Mouse (Mus musculus) forebrain, embryonic 13.5 days (tissue): ENCODE results near the gene Lsp1. TPM values are rescaled to one million over a fixed set of nuclear protein-coding genes. Genes with fewer than 3 reads are reported as not detected.
A peak's percentile ranks its signal among the peaks of the same experiment; 100 is the strongest.

Source experiments
- ATAC-seq: fragments of 200-750 bp; cut with Nextera tagmentation; 2 replicates; pipeline ENCODE4 v1.8.0; 2017
- H3K27ac ChIP-seq: fragments of 300-500 bp; sonication (generic); 2 replicates; pipeline ENCODE4 v1.5.1; 2015; ENCODE audit warnings: inconsistent platforms, mild to moderate bottlenecking, moderate library complexity
- H3K27me3 ChIP-seq: fragments of 300-500 bp; sonication (generic); 2 replicates; pipeline ENCODE4 v1.6.1; 2015; ENCODE audit warnings: mild to moderate bottlenecking, inconsistent platforms
- H3K36me3 ChIP-seq: fragments of 300-500 bp; sonication (generic); 2 replicates; pipeline ENCODE4 v1.6.1; 2015; ENCODE audit warnings: mild to moderate bottlenecking, inconsistent platforms; ENCODE audit not compliant: poor library complexity, severe bottlenecking
- H3K4me1 ChIP-seq: fragments of 300-500 bp; sonication (generic); 2 replicates; pipeline ENCODE4 v1.6.1; 2015; ENCODE audit warnings: inconsistent platforms
- H3K4me2 ChIP-seq: fragments of 300-500 bp; sonication (generic); 2 replicates; pipeline ENCODE4 v1.6.1; 2015; ENCODE audit warnings: inconsistent platforms, mild to moderate bottlenecking, moderate library complexity
- H3K4me3 ChIP-seq: fragments of 300-500 bp; sonication (generic); 2 replicates; pipeline ENCODE4 v1.5.1; 2015; ENCODE audit warnings: mild to moderate bottlenecking, inconsistent platforms
- H3K9ac ChIP-seq: fragments of 300-500 bp; sonication (generic); 2 replicates; pipeline ENCODE4 v1.6.1; 2015; ENCODE audit warnings: mild to moderate bottlenecking, inconsistent platforms
- H3K9me3 ChIP-seq: fragments of 300-500 bp; sonication (generic); replicated peaks from 2 replicates; pipeline ENCODE4 v1.6.1; 2016; ENCODE audit warnings: inconsistent platforms
- WGBS: fragments of 180-500 bp; shearing (Covaris S2); methylation state at CpG from one replicate; pipeline ENCODE4 v1.1.7; 2015; 5-methylcytosine and 5-hydroxymethylcytosine counted together
- polyA plus RNA-seq: library from polyadenylated mRNA; unstranded; fragments of >200 nt; fragmentation: Nextera tagmentation; extraction: Ambion mirVana; gene quantifications from 2 replicates; pipeline ENCODE4 v1.2.1, GENCODE M21; 2015

Lsp1 gene
- polyA plus RNA-seq, 1 experiment from 2014 or later, result 4.2 TPM

DNA sequence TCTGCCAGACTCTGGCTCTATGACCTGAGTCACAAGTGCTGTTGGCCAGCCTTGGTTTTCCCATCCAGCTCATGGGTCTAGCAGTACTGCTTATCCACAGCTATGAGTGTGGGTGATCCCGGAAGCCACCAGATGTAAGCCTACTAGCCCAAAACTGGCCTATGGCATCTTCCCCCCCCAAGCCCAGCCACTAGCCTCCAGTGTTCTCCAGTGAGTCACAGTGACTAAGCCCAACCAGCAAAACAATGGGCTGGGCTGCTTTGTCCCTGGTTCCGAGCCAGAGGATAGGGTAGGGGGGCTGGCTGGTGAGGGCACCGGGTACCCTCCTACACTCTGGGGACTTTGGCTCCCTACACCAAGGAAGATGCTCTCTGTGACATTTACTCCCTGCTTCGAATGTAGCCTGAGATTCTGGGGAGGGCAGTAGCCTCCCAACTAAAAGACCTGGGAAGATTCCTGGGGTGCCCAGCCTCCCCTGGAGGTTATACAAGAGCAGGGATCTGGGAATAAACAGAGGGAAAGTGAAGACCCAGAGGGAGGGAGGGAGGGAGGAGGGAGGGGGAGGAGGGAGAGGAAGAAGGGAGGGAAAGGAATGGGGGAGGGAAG lies 10.3 kb downstream of the Lsp1 start:
- no peak for ATAC-seq
- Histone ChIP-seq H3K36me3 (no peaks in the 10 kb centered on the region), H3K9me3 (no peaks in the 10 kb centered on the region), H3K9ac (no peak overlapping the region), H3K4me2 (no peak overlapping the region), H3K27me3 (no peaks in the 10 kb centered on the region), H3K27ac (no peak overlapping the region), H3K4me3 (no peak overlapping the region), H3K4me1 (peaks cover 23% of the 10 kb centered on the region)
- WGBS, result 29% methylated on average over 4 of the region's 4 CpGs

DNA sequence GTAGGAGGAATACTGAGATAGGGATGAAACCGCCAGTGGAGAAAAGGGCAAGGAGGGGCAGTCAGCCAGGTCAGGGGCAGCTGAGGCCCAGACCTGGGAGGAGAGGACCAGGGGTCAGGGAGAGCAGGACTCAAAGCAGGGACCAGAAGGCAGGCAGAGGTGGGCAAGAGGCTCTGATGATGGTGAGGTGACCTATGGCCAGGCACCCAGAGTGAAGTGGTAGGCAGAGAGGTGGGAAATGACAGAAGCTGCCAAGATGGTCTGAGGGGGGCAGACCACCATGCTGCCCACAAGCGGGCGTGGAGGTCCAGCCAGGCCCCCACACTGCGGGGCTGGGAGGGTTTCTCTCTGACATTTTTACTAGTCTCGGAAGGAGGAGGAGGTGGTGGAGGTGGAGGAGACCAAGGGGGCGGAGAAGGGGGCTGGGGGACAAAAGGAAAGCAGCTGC lies 10.8 kb downstream of the Lsp1 start:
- H3K36me3 ChIP-seq, result no peaks in the 10 kb centered on the region
- peak overlapping the region; percentile 14; the same call in 1 of the 2 replicates for H3K9ac ChIP-seq
- peaks cover 23% of the 10 kb centered on the region for H3K4me1 ChIP-seq
- WGBS, result 38% methylated on average over 6 of the region's 6 CpGs
- no peaks in the 10 kb centered on the region for H3K27me3 ChIP-seq
- no peak overlapping the region for H3K4me3 ChIP-seq
- no peak for ATAC-seq
- H3K27ac ChIP-seq, result no peak overlapping the region
- no peaks in the 10 kb centered on the region for H3K9me3 ChIP-seq
- H3K4me2 ChIP-seq, result no peak overlapping the region

DNA sequence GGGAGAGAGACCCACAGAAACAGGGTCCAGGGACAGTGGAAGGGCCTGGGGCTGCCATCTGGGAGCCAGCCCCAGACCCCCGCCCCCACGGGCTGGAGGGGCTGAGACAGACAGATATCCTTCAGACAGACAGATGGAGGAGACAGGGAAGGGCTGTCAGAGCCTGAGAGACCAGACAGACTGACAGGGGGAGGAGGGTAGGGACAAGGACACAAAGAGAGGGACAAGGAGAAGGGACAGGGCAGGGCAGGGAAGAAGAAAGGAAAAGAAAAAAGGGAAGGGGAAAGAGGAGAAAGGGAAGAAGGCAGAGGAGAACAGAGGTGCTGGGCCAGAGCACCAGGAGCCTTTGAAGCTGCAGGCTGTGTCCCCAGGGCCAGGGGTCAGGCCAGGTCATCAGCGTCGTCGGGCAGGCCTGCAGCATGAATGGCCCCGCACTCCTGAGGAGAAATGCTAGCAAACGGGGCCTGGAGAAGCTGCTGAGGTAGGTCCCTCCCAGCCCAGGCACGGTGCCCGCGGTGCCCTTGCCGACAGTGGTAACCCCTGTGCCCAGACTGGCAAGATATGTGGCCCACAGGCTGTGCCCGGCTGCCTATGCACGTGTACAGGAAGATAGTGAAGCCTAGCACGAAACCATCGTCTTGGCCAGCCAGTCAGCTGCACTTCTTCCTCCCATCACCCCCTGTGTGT lies 11.4 kb downstream of the Lsp1 start:
- Histone ChIP-seq H3K4me1 (peaks cover 23% of the 10 kb centered on the region), H3K9me3 (no peaks in the 10 kb centered on the region), H3K27ac (0 out of 2 replicates have a peak overlapping the region, but pooled peaks have one; percentile 19), H3K4me2 (no peak overlapping the region), H3K27me3 (no peaks in the 10 kb centered on the region), H3K36me3 (no peaks in the 10 kb centered on the region), H3K4me3 (no peak overlapping the region), H3K9ac (peak overlapping the region; percentile 14)
- 41% methylated on average over 15 of the region's 15 CpGs for WGBS
- ATAC-seq, result no peak

DNA sequence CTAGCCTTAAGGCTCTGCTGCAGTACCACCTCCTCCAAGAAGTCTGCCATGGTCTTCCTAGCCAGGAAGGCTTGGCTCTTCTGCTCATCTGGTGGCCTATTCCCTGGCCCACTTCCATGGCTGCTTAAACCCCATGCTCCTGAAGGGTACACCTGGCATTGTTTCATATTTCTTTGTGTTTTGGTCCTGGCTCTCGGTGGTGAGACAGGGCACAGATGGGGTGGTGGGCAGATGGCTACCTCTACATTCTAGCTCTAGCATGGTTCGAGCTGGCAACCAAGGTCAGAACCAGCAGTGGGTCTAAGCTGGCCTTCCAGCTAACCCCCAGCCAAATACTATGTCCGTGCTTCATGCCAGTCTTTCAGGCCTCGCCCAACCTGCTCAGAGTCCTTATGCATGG lies 12.3 kb downstream of the Lsp1 start:
- no peaks in the 10 kb centered on the region for H3K27me3 ChIP-seq
- no peak overlapping the region for H3K9ac ChIP-seq
- no peaks in the 10 kb centered on the region for H3K36me3 ChIP-seq
- no peak overlapping the region for H3K4me3 ChIP-seq
- H3K27ac ChIP-seq, result no peak overlapping the region
- H3K9me3 ChIP-seq, result no peaks in the 10 kb centered on the region
- H3K4me1 ChIP-seq, result peaks cover 23% of the 10 kb centered on the region
- H3K4me2 ChIP-seq, result no peak overlapping the region
- no peak for ATAC-seq
- WGBS, result 87% methylated on average over 4 of the region's 4 CpGs

- no peaks in the 10 kb centered on the region for H3K27me3 ChIP-seq
- WGBS, result 77% methylated on average over 2 of the region's 2 CpGs
- no peak overlapping the region for H3K4me3 ChIP-seq
- H3K36me3 ChIP-seq, result no peaks in the 10 kb centered on the region
- H3K9me3 ChIP-seq, result no peaks in the 10 kb centered on the region
- H3K4me2 ChIP-seq, result no peak overlapping the region
- H3K9ac ChIP-seq, result no peak overlapping the region
- no peak overlapping the region for H3K27ac ChIP-seq
- no peak for ATAC-seq
- peaks cover 23% of the 10 kb centered on the region for H3K4me1 ChIP-seq
These were observed 12.9 kb downstream of the Lsp1 start for GRCm38 (mm10) chr7:142473476-142473875.

DNA sequence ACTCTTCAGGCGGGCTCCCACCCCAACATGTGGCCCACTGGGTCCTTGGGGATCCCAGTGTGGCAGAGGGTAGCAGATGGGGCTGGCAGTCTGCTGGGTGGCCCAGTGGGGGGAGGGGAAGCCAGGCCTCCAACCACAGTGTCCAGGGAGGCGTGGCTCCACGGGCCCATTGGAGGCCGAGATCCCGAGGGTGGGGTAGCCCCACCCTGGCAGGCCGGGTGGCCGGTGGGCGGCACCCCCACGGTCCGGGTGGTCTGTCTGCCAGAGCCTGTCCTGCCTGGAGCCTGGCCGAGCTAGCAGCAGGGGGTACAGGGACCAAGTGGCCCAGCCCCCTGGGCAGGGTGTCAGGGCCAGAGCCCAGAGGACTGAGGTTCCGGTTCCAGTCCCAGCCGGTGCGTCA lies 14.2 kb downstream of the Lsp1 start:
- Histone ChIP-seq H3K27me3 (no peaks in the 10 kb centered on the region), H3K27ac (no peak overlapping the region), H3K4me3 (no peak overlapping the region), H3K9me3 (no peaks in the 10 kb centered on the region), H3K4me1 (peaks cover 23% of the 10 kb centered on the region), H3K4me2 (no peak overlapping the region), H3K9ac (no peak overlapping the region), H3K36me3 (no peaks in the 10 kb centered on the region)
- 85% methylated on average over 14 of the region's 14 CpGs for WGBS
- no peak for ATAC-seq

- Histone ChIP-seq H3K4me1 (peaks cover 20% of the 10 kb centered on the region), H3K4me2 (no peak overlapping the region), H3K9me3 (no peaks in the 10 kb centered on the region), H3K27me3 (no peaks in the 10 kb centered on the region), H3K36me3 (no peaks in the 10 kb centered on the region), H3K27ac (no peak overlapping the region), H3K4me3 (no peak overlapping the region), H3K9ac (no peak overlapping the region)
- no peak for ATAC-seq
- WGBS, result 65% methylated on average over 7 of the region's 7 CpGs
These were observed 15.0 kb downstream of the Lsp1 start for GRCm38 (mm10) chr7:142475641-142476040.

DNA sequence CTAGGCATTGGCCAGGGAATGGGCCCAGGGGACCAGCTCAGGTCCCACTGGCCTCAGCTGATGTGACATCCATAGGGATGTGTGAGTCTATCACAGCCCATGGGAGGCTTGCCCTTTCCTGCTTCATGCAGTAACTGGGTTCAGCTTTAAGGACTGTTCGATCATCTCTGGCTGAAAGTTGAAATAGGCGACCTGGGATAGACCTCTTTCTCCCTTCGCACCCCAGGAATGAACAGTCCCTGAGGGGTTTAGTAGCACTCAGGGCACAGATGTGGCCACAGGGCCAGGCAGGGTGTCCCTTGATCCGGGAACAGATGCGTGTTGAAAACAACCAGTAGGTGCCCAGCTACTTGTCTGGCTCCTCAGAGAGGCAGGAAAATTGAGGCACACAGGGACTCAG lies 15.7 kb downstream of the Lsp1 start:
- peaks cover 15% of the 10 kb centered on the region for H3K4me1 ChIP-seq
- H3K4me3 ChIP-seq, result no peak overlapping the region
- ATAC-seq, result no peak
- no peaks in the 10 kb centered on the region for H3K9me3 ChIP-seq
- no peaks in the 10 kb centered on the region for H3K27me3 ChIP-seq
- no peak overlapping the region for H3K27ac ChIP-seq
- no peaks in the 10 kb centered on the region for H3K36me3 ChIP-seq
- no peak overlapping the region for H3K4me2 ChIP-seq
- H3K9ac ChIP-seq, result no peak overlapping the region
- 84% methylated on average over 5 of the region's 5 CpGs for WGBS

GRCm38 (mm10) chr7:142476795-142477452 lies 16.3 kb downstream of the Lsp1 start:
- no peaks in the 10 kb centered on the region for H3K27me3 ChIP-seq
- 84% methylated on average over 13 of the region's 13 CpGs for WGBS
- no peaks in the 10 kb centered on the region for H3K9me3 ChIP-seq
- H3K36me3 ChIP-seq, result no peaks in the 10 kb centered on the region
- H3K9ac ChIP-seq, result no peak overlapping the region
- H3K4me1 ChIP-seq, result peaks cover 15% of the 10 kb centered on the region
- no peak overlapping the region for H3K4me3 ChIP-seq
- no peak overlapping the region for H3K27ac ChIP-seq
- no peak for ATAC-seq
- no peak overlapping the region for H3K4me2 ChIP-seq

DNA sequence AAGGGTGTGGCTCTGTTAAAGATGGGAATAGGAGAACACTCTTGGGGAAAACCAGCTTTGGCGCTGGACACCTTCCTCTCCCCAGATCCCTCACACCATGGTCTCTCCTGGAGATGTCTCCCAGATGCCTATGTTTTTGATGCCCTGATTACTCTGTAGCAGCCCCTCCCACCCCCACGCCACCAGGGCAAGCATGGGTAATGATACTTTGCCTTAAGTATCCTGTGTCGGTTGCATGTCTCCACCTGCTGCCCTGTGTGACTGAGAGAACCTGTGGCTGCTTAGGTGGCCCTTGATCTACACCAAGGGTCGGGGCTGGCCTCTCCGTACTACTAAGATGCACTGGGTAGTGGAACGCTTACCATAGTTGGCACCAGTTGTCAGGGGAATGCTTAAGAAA lies 17.4 kb downstream of the Lsp1 start:
- Histone ChIP-seq H3K27me3 (no peaks in the 10 kb centered on the region), H3K9me3 (no peaks in the 10 kb centered on the region), H3K4me1 (peaks cover 18% of the 10 kb centered on the region), H3K4me3 (no peak overlapping the region), H3K4me2 (no peak overlapping the region), H3K36me3 (no peaks in the 10 kb centered on the region), H3K27ac (no peak overlapping the region), H3K9ac (no peak overlapping the region)
- WGBS, result 92% methylated on average over 6 of the region's 6 CpGs
- no peak for ATAC-seq

GRCm38 (mm10) chr7:142478574-142478973 lies 18.0 kb downstream of the Lsp1 start:
- Histone ChIP-seq H3K4me1 (peaks cover 23% of the 10 kb centered on the region), H3K27me3 (no peaks in the 10 kb centered on the region), H3K4me3 (no peak overlapping the region), H3K4me2 (no peak overlapping the region), H3K9me3 (no peaks in the 10 kb centered on the region), H3K36me3 (no peaks in the 10 kb centered on the region), H3K9ac (no peak overlapping the region), H3K27ac (no peak overlapping the region)
- ATAC-seq, result no peak
- 63% methylated on average over 2 of the region's 2 CpGs for WGBS

DNA sequence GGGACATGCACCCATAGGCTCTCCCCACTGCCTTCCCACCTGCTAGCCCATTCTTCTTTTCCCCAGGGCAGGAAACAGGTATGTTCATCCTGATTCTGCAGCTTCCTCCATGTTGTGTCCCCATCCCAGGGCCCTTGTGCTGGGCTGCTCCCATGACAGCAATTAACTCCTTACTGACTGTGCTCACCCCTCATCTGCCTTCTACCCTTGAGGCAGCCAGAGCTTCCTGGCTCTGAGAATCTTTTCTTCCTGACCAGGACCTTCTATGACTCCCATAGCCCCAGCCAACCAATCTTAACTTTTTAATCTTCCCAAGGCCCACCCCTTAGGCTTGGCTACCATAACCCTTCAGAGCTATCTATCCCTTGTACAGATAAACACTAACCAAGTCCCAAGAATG lies 18.7 kb downstream of the Lsp1 start:
- no peak for ATAC-seq

More for the DNA sequence above, 18.7 kb downstream of the Lsp1 start:
- no peak overlapping the region for H3K27ac ChIP-seq
- no peak overlapping the region for H3K4me3 ChIP-seq
- H3K9me3 ChIP-seq, result no peaks in the 10 kb centered on the region
- no peaks in the 10 kb centered on the region for H3K36me3 ChIP-seq
- H3K27me3 ChIP-seq, result no peaks in the 10 kb centered on the region
- H3K4me1 ChIP-seq, result peaks cover 23% of the 10 kb centered on the region
- H3K4me2 ChIP-seq, result no peak overlapping the region
- H3K9ac ChIP-seq, result no peak overlapping the region
